Mouse (Mus musculus): ENCODE results near the gene Myef2.

Gene Myef2

DNA sequence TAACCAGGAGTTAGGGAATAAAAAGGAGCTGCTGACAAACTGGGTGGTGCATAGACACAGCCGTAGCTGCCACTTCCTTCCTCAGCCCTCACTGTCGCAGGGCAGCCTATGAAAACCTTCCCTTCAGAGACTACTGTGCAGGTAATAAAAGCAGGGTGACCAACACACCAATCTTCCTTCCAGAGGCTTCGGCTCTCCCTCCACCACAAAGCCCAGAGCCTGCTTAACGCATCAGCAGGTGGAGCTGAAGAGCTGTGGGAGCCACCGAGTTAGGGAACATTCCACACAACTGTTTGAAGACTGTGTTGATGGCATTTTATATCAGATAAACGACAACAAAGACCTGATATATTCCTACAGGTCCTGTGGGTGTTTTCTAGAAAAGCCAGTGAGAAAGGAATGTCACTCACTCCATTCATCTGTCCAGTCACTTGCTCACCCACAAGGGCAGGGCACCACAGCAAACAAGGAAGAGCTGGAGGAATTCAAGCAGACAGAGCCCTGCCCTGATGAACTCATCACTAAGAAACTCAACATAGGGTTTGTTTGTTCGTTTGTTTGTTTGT, 66.1 kb downstream of the Myef2 start:
- peaks cover 3% of the 10 kb centered on the region for H3K4me1 ChIP-seq (replicated peaks; ENCODE audit: low read depth, low read length)
- TF ChIP-seq CTCF (conservative IDR thresholded peaks at IDR 0.05; ENCODE audit: low read length) (no peak), NANOG (IDR thresholded peaks at IDR 0.05; ENCODE audit: borderline replicate concordance, low read length) (no peak), POU5F1 (IDR thresholded peaks at IDR 0.05; ENCODE audit: borderline replicate concordance, low read length) (no peak)
- no peaks in the 10 kb centered on the region for H3K27me3 ChIP-seq (ENCODE audit: insufficient read depth, low read length)
- H3K36me3 ChIP-seq (ENCODE audit: insufficient read depth, low read length): no peaks in the 10 kb centered on the region
- no peak overlapping the region for H3K4me3 ChIP-seq (replicated peaks; ENCODE audit: low read length)
- no peaks in the 10 kb centered on the region for H3K9me3 ChIP-seq (ENCODE audit: low read length)

DNA sequence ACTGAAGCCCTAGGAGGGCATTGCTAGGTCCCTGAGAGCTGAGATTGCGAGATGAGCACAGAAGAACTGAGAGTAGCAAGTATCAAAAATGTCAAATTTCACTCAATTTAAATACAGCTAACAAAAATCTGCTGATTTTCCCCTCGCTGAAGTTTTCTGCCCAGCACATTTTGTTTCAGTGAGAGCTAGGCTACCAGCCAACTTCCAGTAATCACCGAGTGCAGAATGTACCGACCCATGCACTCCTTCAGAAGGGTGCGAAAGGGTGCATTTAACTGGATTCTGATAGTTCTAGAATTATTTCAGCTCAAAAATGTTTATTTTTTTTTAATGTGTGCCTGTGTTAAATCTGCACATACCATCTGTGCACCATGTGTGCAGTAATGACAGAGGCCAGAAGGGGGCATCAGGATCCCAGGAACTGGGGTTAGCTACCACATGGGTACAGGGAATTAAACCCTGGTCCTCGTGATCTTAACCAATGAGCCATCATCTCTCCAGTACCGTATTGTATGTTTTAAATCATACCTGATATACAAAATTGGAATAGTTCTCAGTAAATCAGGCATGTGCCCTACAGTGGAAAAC, 68.1 kb downstream of the Myef2 start:
- Histone ChIP-seq H3K9me3 (ENCODE audit: low read length) (no peaks in the 10 kb centered on the region), H3K27me3 (ENCODE audit: insufficient read depth, low read length) (no peaks in the 10 kb centered on the region), H3K36me3 (ENCODE audit: insufficient read depth, low read length) (no peaks in the 10 kb centered on the region), H3K4me1 (replicated peaks; ENCODE audit: low read depth, low read length) (no peaks in the 10 kb centered on the region), H3K4me3 (replicated peaks; ENCODE audit: low read length) (no peak overlapping the region)
- TF ChIP-seq CTCF (conservative IDR thresholded peaks at IDR 0.05; ENCODE audit: low read length) (peak; percentile 71), NANOG (IDR thresholded peaks at IDR 0.05; ENCODE audit: borderline replicate concordance, low read length) (no peak), POU5F1 (IDR thresholded peaks at IDR 0.05; ENCODE audit: borderline replicate concordance, low read length) (no peak)

All from E14TG2a.4 (cell line).